Mouse (Mus musculus) mesoderm, embryonic 11.5 days (tissue): ENCODE results near the gene Gm49366.
"Not testable (repeated sequence)": the region's sequence is repeated elsewhere in the genome, so short reads cannot be mapped to it uniquely, and the experiment has no call there.

Experiments used
- DNase-seq: peaks from one replicate; pipeline ENCODE4 v3.0.0-alpha.2; 2012; ENCODE audit warnings: low read depth, low spot score

Gm49366 gene

DNA sequence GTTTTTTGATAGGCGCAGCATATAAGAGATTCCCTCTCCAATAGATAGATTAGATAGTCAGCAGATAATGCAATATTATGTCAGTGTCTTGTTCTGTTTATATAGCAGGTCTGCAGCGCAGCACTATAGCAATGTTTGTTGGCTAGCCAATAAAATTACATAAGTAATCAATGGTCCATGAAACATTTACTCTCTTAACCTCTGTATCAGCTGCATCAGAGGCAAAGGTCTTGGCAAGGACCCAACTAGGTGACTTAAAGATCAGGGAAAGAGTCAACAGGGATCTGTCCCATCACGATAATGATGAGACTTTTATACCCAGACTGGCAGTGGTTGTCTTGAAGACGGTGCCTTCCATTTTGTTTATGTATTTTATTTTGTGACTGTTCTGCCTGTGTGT lies 5.9 kb upstream of the Gm49366 start:
- no peak for DNase-seq

DNA sequence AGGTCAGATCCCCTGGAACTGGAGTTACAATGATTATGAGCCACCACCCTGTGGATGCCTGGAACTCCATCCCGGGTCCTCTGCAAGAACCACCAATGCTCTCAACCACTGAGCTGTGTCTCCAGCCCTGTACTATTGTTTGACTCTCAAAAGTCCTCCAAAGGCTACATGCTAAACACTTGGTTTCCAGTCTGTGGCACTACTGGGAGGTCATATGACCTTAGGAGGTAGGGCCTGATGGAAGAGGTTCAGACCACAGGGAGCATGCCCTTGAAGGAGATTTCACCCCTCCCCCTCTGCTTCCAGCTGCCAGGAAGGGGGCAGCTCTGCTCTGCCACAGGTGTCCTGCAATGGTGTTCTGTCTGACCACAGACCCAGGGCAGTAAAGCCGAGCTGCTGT lies 5.4 kb upstream of the Gm49366 start:
- not testable (repeated sequence) for DNase-seq

DNA sequence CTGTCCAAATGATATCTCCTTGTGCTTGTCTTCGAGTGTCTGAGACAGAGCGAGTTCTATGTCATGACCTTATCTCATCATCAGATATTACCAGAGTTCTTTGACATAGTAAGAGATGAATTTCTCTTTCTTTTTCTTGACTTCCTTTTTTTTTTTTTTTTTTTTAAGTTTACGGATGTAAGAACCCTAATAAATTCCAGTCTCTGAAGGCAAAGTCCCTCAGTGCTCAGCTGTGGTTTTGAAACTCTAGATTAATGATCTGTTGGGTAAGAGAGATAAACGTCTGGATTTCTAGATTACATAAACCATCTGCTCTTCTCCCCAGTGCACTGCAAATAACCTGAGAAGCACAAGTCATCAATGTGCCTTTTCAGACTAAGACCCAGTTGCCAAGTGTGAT lies 4.6 kb upstream of the Gm49366 start:
- DNase-seq: no peak

DNA sequence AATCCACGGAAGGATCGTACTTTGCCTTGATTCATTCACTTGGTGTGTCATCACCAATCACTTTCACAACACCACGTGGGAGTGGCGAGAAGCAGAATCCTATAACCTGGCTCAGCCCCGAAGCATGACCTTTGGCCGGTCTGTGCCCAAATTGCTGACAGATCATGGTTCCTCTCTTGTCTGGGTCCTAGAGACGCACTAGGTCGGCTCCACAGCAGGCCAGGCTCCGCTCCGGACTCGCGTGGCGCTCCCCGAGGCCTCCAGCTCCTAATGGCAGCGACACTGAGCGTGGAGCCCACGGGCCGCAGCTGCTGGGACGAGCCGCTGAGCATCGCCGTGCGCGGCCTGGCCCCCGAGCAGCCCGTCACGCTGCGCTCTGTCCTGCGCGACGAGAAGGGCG lies 494 bp upstream of the Gm49366 start, which contains the start of gene Acot4:
TSS of gene Acot4 (plus strand) at position 139 of the 400 bp plus-strand sequence.
- not testable (repeated sequence) for DNase-seq

DNA sequence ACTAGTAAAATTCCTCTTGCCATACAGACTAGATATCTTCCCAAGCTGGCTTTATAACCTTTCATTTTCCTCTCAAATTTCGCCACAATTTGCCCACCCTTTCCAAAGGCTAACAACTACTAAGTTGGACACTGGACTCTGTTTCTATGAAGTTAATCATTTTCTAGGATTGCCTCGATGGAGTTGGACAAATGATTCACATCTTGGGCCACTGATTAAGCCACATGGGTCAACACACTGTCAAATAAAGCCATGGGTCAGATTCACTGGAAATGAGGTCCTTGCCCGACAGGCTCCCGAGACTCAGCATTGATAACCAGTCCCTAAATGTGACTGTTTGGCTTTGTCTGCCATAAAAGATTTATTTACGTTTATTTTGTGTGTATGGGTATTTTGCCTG lies 3.5 kb downstream of the Gm49366 start:
- no peak for DNase-seq

DNA sequence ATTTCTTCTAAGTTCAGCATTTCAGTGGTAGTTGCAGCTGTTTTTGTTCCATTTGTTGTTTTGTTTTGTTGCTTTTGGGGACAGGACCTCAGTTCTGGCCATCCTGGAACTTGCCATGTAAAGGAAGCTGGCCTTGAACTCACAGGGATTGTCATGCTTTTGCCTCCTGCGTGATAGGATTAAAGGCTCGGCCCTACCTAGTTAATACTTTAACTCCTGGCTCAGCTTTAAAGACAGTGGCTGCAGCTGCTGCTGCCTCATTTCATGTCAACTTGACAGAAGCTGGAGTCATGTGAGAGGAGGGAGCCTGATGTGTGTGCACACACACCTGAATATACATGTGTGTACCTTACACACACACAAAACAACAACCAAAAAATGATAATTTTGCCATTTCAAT lies 5.3 kb downstream of the Gm49366 start:
- no peak for DNase-seq

DNA sequence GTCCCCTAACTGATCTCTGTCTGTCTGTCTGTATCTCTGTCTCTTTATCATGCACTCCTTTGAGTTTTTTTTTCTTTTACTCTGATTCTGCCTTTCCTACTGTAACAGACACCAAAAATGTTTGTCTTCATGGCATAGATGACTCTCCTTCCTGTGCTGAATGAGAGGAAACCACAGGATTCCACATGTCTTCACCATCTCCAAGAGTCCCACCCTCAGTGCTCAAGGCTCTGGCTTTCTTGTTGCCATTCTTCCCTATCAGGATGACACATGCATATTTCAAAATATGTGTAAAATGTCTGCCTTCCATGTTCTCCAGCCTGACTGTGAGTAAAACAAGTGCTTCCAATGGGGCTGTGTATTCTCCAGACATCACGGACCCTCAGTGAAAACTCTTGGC lies 8.2 kb downstream of the Gm49366 start:
- no peak for DNase-seq

DNA sequence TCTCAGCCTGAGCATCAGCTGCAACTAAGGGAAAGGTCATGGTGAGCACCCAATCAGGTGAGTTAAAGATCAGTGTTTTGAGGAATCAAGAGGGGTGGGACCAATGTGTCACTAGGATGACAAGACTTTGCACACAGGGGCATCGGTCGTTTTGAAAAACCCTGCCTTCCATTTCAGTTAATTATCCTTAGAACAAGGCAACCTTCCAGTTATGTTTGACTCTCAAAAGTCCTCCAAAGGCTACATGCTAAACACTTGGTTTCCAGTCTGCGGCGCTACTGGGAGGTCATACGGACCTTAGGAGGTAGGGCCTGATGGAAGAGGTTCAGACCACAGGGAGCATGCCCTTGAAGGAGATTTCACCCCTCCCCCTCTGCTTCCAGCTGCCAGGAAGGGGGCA lies 12.0 kb downstream of the Gm49366 start:
- DNase-seq: not testable (repeated sequence)

DNA sequence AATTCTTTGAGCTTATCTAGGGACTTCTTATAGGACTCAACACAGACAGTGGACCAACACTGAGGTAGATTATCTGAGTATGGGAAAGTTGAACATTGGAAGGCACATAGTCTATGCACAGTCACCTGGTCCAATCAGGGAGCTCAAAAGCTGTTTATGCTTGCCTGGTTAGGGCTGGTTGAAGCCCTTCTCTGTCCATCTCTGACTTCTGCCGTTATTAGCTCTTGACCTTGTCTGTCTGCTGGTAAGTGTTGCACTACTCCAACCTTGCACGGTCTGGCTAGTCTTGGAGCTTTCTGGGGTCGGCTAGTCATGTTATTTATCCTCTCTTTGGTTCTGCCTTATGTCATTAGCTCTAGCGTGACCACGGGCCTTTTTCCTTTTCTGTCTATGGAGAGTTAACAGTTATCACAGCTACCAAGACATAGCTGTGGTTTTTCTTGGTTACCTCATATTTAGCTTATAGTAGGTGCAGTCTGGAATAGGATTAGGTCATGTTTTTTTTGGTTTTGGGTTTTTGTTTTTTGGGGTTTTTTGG lies 13.3 kb downstream of the Gm49366 start, which contains the start of gene Acot3:
TSS of gene Acot3 (plus strand) at position 208 of the 538 bp plus-strand sequence.
- DNase-seq: no peak

DNA sequence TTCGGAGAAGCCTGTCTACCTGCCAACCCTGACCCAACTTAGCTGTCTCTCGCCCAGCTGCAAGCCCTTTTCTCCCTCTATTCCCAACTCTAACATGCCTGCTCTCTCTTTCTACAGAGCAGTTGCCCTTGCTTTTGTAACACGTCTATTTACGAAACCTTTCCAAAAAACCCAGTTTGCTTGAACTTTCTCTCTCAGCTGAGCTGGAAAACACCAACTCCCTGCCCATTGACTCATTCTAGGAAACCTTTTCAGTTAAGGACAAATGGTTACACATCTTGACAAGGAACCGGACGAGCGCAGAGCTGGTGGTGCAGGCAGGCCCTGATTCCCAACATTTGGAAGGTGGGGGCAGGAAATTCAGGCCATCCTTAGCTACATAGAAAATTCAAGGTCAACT lies 13.9 kb downstream of the Gm49366 start:
- no peak for DNase-seq

DNA sequence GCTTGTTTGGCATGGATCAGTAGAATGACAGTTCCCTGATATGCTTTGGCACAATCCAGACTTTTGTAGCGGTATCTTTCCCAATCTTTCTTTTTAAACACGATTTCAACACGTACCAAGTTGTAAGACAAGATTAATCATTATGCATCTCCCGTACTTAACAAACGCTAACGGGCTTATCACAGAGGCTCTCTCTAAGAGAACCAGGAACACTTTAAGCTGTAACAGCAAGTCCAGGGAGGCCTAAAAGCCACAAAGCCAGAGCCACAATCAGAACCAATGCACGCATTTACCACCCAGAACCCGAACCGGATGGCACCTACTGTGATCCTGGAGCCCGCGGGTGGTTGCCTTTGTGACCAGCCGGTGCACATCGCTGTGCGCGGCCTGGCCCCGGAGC lies 14.4 kb downstream of the Gm49366 start:
- DNase-seq: no peak

DNA sequence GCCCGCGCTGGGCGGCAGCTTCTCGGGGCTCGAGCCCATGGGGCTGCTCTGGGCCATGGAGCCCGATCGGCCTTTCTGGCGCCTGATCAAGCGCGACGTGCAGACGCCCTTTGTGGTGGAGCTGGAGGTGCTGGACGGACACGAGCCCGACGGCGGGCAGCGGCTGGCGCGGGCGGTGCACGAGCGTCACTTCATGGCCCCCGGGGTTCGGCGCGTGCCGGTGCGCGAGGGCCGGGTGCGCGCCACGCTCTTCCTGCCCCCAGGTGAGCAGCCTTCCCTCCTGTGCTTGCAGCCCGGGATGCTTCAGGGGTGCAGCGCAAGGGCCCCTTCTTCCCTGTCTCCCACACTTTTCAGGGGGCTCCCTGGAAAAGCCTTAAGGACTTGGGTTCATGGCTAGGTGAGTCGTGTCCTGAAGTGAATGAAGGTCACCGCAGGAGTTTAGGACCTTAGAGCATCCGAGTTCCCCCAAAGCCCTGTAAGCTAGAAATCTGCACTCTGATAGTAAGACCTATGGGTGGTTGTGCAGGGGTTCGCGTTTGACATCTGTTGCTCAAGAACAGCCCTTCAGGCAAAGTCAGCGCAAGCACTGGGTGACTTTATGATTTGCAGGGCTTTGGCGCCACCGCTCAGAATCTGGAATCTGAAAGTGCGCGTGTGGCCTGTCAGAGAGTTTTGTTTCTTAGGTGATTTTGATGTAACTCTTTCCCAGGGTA lies 15.1 kb downstream of the Gm49366 start:
- DNase-seq: peak; percentile 35

DNA sequence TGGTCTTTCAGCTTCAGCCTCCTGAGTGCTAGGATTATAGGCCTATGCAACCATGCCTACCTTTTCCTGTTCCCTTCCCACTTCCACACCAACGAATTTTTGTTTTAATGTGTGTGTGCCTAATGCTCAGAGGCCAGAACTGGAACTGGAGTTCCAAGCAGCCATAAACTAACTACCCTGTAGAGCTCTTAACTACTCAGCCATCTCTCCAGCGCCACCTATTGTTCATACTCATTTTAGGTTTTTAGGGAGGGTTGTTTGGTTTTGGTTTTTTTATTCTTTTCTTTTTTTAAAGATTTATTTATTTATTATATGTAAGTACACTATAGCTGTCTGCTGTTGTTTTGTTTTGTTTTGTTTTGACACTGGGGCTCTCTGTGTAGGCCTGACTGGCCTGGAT lies 22.2 kb downstream of the Gm49366 start:
- no peak for DNase-seq

DNA sequence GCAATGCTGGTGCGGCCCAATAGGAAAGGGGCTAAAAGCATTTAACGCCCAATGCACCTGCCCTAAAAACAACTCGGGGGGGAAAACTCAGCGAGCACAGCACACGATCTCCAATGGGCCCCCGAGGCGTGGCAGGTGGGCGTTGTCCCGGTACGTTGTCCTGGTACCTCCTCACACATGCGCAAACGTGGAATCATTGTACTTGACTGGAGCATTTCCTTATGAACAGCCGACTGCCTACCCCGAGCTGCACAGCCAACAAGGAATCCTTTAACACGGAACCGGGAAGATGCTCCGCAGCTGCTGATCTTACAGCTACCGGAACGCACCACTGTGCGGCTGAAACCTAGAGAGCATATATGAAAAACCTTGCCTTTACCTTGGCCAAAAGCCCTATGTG lies 23.6 kb downstream of the Gm49366 start:
- DNase-seq: no peak

DNA sequence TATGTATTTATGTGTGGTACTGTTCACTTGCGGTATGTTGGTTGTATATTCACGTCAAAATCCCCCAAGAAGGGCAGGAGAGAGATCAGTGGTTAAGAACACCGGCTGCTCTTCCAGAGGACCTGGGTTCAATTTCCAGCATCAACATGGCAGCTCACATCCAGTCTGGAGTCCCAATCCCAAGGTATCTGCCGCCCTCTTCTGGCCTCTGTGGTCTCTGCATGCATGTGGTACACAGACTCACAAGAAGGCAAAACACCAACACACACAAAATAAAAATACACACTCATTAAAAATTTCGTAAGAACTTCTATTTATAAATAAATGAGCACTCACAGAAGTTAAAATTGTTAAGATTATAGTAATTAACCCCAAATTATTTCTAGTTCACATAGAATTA lies 24.5 kb downstream of the Gm49366 start:
- no peak for DNase-seq

DNA sequence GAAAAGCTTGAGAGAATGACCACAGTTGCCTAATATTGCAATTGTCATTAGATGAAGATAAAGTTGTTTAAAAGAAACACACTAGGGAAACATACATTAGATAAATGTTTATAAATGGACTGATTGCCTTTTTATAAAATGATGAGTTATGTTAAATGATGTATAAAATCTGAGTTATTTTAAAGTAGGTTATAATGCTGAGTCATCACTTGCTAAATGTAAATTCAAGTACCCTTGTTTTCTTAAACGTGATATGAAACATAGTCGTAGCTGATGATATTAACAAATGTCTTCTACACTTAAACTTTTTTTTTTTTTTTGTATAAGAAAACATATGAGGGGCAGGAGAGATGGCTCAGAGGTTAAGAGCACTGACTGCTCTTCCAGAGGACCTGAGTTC lies 25.1 kb downstream of the Gm49366 start:
- no peak for DNase-seq

DNA sequence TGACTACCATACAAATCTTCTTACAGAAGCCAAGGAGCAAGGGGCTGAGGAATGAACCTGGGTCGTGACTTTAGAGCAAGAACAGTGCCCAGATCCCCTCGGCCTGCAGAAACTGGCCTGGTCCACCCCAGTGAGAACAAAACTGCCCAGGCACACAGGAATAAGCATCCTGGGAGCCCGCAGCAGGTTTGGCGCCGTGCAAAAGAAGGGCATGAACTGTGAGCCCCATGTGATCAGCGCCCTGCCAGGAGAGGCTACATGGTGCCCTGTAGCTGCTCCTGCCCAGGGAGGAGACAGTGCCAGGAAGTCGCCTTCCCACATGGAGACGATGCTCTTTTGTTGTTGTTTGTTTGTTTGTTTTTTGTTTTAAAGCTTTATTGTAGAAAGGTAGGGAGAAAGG lies 25.9 kb downstream of the Gm49366 start:
- DNase-seq: no peak

DNA sequence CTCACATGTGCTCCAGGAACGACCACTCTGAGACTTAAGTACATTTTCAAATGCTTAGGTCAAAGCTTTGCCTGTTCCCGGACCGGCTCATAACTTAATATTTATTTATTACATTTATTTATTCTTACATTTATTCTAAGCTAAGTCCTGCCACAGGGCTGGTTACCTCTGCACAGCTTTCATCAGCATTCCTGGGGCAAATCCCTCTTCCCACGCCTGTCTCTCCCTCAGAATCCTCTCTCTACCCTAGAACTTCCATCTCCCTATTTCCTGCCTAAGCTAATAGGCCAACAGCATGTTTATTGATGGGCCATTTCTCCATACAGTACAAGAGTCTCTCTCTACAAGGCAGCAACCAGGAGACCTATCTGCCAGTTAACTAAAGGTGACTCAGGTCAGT lies 29.0 kb downstream of the Gm49366 start:
- no peak for DNase-seq

DNA sequence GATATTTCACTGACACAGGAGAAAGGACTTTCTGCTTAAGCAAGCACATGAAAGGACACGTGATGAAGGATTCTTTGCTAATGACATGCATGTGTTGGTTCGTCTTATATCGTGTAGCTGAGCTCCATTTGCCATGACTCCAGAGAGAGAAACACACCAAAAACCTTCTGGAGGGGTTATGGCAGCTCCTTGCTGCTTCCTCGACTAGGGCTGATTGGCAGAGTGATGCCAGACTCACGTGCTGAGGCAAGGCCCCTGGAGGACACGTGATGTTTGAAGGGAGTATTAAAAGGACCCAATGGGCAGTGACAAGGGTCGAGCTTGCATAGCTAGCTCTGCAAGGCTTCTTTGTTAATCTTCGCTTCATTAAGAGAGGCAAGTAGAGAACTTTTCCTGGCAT lies 29.6 kb downstream of the Gm49366 start:
- no peak for DNase-seq

DNA sequence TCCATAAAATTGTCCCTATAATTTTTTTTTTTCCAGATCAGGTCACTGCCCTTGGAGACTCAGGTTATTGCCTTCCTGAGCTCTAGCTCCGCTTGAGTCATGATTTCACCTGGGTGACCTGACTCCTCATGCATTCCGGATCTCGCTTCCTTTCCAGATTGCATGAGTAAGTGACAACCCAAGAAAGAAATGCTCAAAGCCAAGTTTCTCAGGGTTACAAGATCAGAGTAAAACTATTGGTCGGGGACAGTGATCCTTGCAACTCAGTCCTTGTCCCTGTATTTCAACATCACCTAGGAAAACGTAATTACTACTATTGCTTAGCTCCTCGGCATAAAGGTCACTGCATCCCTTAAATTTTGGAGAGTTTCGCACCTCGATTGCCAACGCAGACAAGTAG lies 30.3 kb downstream of the Gm49366 start, which contains the start of gene Acot5:
TSS of gene Acot5 (plus strand) at position 340 of the 400 bp plus-strand sequence.
- DNase-seq: no peak

DNA sequence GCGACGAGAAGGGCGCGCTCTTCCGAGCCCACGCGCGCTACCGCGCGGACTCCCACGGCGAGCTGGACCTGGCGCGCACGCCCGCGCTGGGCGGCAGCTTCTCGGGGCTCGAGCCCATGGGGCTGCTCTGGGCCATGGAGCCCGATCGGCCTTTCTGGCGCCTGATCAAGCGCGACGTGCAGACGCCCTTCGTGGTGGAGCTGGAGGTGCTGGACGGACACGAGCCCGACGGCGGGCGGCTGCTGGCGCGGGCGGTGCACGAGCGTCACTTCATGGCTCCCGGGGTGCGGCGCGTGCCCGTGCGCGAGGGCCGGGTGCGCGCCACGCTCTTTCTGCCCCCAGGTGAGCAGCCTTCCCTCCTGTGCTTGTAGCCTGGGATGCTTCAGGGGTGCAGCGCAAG lies 30.8 kb downstream of the Gm49366 start:
- not testable (repeated sequence) for DNase-seq

DNA sequence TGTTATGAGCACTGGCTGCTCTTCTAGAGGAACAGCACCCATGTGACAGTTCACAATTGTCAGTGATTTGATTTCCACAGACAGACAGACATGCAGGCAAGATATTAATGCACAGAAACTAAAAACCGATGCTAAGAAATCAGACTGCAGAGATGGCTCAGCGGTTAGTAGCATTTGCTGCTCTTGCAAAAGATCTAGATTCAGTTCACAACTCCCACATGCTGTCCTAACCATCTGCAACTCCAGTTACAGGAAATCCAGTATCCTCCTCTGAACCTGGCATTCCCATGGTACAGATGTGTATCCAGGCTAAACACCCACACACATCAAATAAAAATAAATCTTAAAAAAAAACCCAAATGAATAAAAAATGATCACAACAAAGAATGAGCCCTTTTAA lies 33.0 kb downstream of the Gm49366 start:
- DNase-seq: no peak

DNA sequence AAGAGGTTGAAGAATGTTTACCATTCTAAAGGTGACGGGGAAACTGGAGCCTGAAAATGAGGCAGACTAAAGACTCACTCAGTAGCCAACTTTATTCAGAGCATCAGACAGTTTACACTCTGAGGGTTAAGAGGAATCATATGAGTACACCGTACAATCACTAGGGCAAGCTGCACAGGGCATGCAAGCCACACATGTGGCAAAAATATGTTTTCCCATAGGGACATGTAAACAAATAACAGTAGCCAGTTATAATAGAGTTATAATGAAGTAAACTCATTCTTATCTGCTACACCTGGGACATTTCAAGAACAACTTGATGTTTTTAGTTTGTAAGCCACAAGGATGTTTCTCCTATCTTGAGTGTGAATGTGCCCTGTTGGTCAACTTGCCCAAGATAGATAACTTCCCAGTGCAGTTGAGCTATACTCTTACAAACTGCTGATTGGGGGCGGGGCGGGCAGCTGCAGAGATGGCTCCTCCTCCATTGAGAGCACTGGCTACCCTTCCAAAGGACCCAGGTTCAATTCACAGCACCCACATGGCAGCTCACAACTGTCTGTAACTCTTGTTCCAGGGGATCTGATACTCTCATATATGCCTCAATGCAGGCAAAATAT lies 38.7 kb downstream of the Gm49366 start:
- no peak for DNase-seq
